Mouse (Mus musculus) right cerebral cortex, postnatal 25 days (tissue): Measurements from ENCODE around the gene Lactbl1.

Source experiments
- DNase-seq: peaks from one replicate; pipeline ENCODE4 v3.0.0; 2022

The Lactbl1 gene

GRCm38 (mm10) chr4:136622388-136622787 is at the start of gene Lactbl1:
Gene Lactbl1 (plus strand): TSS chr4:136622621.
- DNase-seq: no peak

- DNase-seq: no peak
These were observed 40.5 kb upstream of the Lactbl1 start for GRCm38 (mm10) chr4:136581885-136582284.

- no peak for DNase-seq
These were observed 35.1 kb upstream of the Lactbl1 start for GRCm38 (mm10) chr4:136587221-136587827.

- DNase-seq: no peak
These were observed 34.4 kb upstream of the Lactbl1 start for GRCm38 (mm10) chr4:136588003-136588402.

GRCm38 (mm10) chr4:136592111-136592510 is 30.3 kb upstream of the Lactbl1 start:
- no peak for DNase-seq

GRCm38 (mm10) chr4:136594006-136594405 is 28.4 kb upstream of the Lactbl1 start:
- DNase-seq: no peak

- no peak for DNase-seq
These were observed 27.2 kb upstream of the Lactbl1 start for GRCm38 (mm10) chr4:136595221-136595620.

GRCm38 (mm10) chr4:136598268-136598876 is 24.0 kb upstream of the Lactbl1 start:
- DNase-seq: no peak

- no peak for DNase-seq
These were observed 22.6 kb upstream of the Lactbl1 start for GRCm38 (mm10) chr4:136599869-136600268.

GRCm38 (mm10) chr4:136600536-136600935 is 21.9 kb upstream of the Lactbl1 start:
- no peak for DNase-seq

- DNase-seq: peak; percentile 19
These were observed 20.9 kb upstream of the Lactbl1 start for GRCm38 (mm10) chr4:136601476-136601875.

- no peak for DNase-seq
These were observed 20.3 kb upstream of the Lactbl1 start for GRCm38 (mm10) chr4:136602018-136602554.

- DNase-seq: peak; percentile 94
These were observed 19.9 kb upstream of the Lactbl1 start, which contains the start of gene Kdm1a for GRCm38 (mm10) chr4:136602568-136602967. Gene Kdm1a (minus strand): TSS chr4:136602723.

- no peak for DNase-seq
These were observed 16.5 kb upstream of the Lactbl1 start for GRCm38 (mm10) chr4:136605756-136606485.

GRCm38 (mm10) chr4:136610387-136610856 is 12.0 kb upstream of the Lactbl1 start, which contains the start of gene Tex46:
Gene Tex46 (plus strand): TSS chr4:136610437.
- DNase-seq: no peak

- no peak for DNase-seq
These were observed 8.8 kb upstream of the Lactbl1 start for GRCm38 (mm10) chr4:136613657-136614056.

- DNase-seq: no peak
These were observed 1.1 kb upstream of the Lactbl1 start for GRCm38 (mm10) chr4:136621336-136621735.

GRCm38 (mm10) chr4:136621956-136622355 is 465 bp upstream of the Lactbl1 start:
- DNase-seq: no peak

GRCm38 (mm10) chr4:136626590-136626989 is 4.2 kb downstream of the Lactbl1 start:
- DNase-seq: no peak

GRCm38 (mm10) chr4:136631237-136631994 is 9.0 kb downstream of the Lactbl1 start:
- no peak for DNase-seq

GRCm38 (mm10) chr4:136635995-136636394 is 13.6 kb downstream of the Lactbl1 start:
- DNase-seq: no peak

GRCm38 (mm10) chr4:136636511-136636910 is 14.1 kb downstream of the Lactbl1 start:
- no peak for DNase-seq
